Mouse (Mus musculus): ENCODE measurements around the gene Krt18.
"Not testable (repeated sequence)": the region's sequence is repeated elsewhere in the genome, so short reads cannot be mapped to it uniquely, and the experiment has no call there.

Gene Krt18

DNA sequence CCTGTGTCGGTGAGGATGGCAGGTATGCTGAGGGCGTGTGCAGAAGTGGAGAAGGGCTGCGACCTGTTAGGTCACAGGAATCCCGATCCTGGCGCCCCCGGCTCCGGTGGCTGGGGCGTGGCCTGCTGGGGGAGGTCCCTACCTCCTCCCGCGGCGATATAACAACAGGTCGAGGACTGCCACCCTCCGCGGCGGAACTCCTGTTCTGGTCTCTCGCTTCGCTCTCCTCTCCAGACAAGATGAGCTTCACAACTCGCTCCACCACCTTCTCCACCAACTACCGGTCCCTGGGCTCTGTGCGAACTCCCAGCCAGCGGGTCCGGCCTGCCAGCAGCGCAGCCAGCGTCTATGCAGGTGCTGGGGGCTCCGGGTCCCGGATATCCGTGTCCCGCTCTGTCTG is at the start of gene Krt18:
TSS of gene Krt18 (plus strand) at position 141 of the 400 bp plus-strand sequence.
- DNase-seq: no peak

DNA sequence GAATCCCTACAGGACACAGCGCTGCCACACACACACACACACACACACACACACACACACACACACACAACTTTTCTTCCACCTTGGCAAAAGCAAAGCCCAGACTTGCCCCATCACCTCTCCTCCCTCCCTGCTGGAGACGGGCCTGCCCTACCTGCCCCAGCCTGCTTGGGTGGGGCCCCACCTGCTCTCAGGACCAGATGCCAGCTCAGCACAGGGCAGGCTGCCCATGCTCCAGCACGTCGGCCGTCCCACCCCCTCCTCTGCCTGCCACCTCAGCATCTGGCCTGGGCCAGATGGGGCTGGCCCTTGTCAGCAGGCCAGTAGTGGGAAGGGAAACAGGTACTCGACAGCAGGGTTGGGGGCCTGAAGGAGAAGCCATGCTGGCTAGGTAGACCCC is 47.1 kb upstream of the Krt18 start:
- no peak for DNase-seq

GRCm38 (mm10) chr15:101983315-101983948 is 44.5 kb upstream of the Krt18 start:
- DNase-seq: no peak

- DNase-seq: peak; percentile 87
These were observed 43.9 kb upstream of the Krt18 start for GRCm38 (mm10) chr15:101983949-101984601.

- DNase-seq: no peak
These were observed 43.2 kb upstream of the Krt18 start for GRCm38 (mm10) chr15:101984746-101985145.

- peak; percentile 84 for DNase-seq
These were observed 39.9 kb upstream of the Krt18 start for GRCm38 (mm10) chr15:101988119-101988518.

- no peak for DNase-seq
These were observed 39.3 kb upstream of the Krt18 start for GRCm38 (mm10) chr15:101988714-101989113.

DNA sequence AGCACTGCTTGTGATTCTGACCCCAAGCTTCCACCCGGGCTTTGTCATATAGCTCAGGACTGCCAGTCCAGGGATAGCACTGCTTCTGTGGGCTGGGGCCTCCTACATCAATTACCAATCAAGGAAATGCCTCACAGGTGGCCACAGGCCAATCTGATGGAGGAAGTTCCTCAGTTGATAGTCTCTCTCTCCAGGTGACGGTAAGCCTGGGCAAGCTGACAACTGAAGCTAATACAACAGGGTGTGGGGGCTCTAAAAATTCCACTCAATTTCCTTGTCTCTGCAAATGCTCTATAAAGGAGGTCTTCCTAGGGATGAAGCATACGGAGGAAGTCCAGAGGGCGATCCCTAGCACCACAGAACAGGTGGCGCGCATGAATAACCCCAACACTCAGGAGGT is 37.0 kb upstream of the Krt18 start:
- no peak for DNase-seq

GRCm38 (mm10) chr15:101994365-101994764 is 33.6 kb upstream of the Krt18 start:
- no peak for DNase-seq

DNA sequence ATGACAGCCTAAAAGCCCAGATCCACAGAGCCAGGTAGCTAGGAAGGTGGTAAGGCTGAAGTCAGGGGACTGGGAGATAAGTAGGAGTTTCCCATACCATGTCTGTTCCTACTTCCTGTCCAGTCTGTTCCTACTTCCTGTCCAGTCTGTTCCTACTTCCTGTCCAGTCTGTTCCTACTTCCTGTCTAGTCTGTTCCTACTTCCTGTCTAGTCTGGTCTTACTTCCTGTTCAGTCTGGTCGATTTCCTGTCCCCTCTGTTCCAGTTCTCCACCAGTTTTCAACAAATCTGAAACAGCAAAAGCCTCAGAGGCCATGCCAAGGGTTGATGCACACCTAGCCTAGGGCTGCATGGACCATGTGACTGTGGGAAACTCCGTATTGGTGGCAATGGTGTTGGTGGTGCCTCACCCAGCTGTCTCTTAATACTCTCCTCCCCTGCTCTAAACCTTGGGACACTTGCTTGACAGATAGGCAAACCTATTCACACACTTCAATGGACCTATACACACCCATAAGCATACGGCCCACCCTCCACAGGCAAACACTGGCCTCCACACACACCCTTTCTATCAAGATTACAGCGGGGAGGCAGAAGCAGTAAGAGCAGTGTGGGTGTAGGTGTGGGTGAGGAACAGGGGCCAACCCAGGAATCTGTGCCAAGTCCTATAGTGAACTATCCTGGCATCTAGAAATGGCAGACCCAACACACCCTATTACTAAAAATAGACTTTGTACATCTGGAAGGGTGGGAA is 32.3 kb upstream of the Krt18 start:
- DNase-seq: no peak

GRCm38 (mm10) chr15:101996450-101997078 is 31.4 kb upstream of the Krt18 start:
- not testable (repeated sequence) for DNase-seq

DNA sequence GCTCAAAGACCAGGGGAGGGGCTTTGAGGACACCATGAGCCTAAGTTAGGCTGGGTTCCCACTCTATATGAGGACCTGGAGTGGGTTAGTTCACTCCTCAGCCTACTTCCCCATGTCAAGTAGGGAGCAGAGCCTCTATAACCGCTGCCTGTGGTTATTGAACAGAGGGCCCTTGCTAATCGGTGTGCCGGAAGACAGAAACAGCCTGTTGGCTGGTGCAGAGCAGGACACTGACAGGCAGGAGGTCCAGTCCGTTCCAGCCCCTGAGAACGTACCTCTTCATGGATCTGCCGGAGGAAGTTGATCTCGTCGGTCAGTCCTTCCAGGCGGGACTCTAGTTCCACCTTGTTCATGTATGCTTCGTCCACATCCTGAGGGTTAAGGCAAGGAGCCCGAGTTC is 28.8 kb upstream of the Krt18 start:
- no peak for DNase-seq

GRCm38 (mm10) chr15:101999676-102000335 is 28.2 kb upstream of the Krt18 start:
- no peak for DNase-seq

- DNase-seq: no peak
These were observed 25.1 kb upstream of the Krt18 start for GRCm38 (mm10) chr15:102002646-102003488.

DNA sequence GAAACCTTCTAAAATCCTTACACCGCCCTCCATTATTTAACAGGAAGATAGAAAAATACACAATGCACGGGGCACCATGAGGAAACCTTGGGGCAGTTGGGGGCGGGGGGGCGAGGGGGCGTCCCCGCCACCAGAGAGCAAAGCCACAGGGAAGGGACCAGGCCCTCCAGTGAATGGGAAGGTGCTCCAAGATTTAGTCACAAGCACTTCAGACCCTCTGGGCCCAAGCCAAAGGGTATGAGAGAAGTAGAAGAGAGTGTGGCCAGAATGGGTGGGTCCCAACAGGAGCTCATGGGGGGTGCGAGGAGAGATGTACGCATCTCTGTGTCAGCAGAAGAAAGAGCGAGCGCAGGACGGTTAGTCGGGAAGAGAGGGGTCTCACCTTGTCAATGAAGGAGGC is 24.5 kb upstream of the Krt18 start:
- no peak for DNase-seq

DNA sequence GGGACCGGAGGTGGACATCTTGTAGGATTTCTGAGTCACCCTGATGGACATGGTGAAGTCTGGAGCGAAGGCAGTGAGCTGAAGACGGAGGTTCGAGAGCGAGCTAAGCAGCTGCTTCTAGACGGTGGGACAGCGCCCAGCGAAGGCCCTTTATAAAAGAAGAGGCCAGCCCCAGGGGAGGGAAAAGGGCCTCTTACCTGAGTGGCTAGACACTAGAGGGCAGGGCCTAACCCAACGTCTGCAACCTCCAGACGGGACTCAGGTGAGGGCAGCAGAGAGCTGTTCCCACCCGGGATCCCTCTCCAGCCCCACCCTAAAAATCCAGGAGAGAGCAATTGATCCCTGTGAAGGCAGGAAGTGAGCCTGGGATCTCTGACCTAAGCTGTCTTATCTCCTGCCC is 23.8 kb upstream of the Krt18 start, which contains the start of gene Krt8:
TSS of gene Krt8 (minus strand) at position 294 of the 400 bp plus-strand sequence.
- no peak for DNase-seq

- DNase-seq: no peak
These were observed 22.7 kb upstream of the Krt18 start for GRCm38 (mm10) chr15:102005290-102005689.

- no peak for DNase-seq
These were observed 21.7 kb upstream of the Krt18 start for GRCm38 (mm10) chr15:102006317-102006716.

DNA sequence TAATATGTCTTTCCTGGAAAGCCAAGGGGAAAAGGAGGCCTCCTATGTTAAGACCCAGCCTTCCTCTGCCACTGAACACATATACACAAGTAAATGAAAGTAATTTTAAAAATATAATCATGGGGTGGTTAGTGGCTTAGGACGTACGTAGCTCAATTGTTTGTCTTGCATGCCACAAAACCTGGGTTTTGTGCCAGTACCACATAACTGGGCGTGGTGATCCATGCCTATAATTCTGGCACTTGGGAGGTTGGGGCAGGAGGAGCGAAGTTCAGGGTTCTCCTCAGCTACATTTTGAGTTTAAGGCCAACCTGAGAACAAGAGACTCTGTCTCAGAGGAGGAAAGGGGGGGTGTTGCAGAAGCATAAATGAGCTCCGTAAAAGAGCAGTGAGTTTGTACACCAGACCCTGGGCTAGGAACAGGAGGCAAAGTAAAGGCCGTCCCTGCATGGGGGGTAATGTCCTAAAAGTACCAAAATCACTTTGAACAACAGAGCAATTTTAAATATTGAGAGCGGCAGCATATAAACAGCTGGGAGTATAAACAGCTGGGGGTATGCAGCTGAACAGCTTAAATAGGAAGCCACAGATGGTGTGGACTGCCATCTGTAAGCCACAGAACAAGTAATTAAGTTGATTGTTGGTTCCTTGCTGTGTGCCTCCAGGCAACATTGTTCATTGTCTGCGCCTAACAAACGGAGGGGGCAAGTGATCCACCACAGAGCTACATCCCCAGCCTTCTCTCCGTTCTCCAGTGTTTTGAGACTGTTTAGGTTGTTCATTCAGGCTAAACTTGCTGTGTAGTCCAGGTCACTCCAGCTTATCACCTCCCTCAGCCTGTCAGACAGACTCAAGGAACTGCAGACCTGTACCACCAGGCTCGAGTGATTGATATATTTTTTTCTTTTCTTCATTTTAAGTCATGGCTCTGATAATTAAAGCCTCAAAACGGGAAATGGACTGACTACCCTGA is 20.6 kb upstream of the Krt18 start:
- no peak for DNase-seq

GRCm38 (mm10) chr15:102010569-102011245 is 17.3 kb upstream of the Krt18 start:
- DNase-seq: no peak

All from cerebellum, adult 9-10 months (tissue).